Mouse (Mus musculus): ENCODE measurements around the gene Mgat5. TPM values are rescaled to one million over a fixed set of nuclear protein-coding genes. Genes with fewer than 3 reads are reported as not detected.

The Mgat5 gene
- total RNA-seq, 2 experiments from 2014 or later = 2.1 to 2.5 TPM

GRCm38 (mm10) chr1:127363638-127364037 is 158.8 kb downstream of the Mgat5 start:
- no peak for DNase-seq
- intact Hi-C loops (cut with DNase I; ENCODE audit: low total_unique reads) = no loop called here

GRCm38 (mm10) chr1:127365706-127366105 is 160.9 kb downstream of the Mgat5 start:
- intact Hi-C loops (cut with DNase I; ENCODE audit: low total_unique reads) = no loop called here
- DNase-seq = no peak

- no peak for DNase-seq
- intact Hi-C loops (cut with DNase I; ENCODE audit: low total_unique reads) = no loop called here
Observed at GRCm38 (mm10) chr1:127366111-127366510, 161.3 kb downstream of the Mgat5 start.

- DNase-seq = no peak
- intact Hi-C loops (cut with DNase I; ENCODE audit: low total_unique reads) = no loop called here
Observed at GRCm38 (mm10) chr1:127368513-127368912, 163.7 kb downstream of the Mgat5 start.

GRCm38 (mm10) chr1:127369538-127369937 is 164.7 kb downstream of the Mgat5 start:
- DNase-seq = no peak

GRCm38 (mm10) chr1:127372096-127372495 is 167.3 kb downstream of the Mgat5 start:
- DNase-seq = no peak
- intact Hi-C loops (cut with DNase I; ENCODE audit: low total_unique reads) = no loop called here

More at GRCm38 (mm10) chr1:127369538-127369937, 164.7 kb downstream of the Mgat5 start:
- intact Hi-C loops (cut with DNase I; ENCODE audit: low total_unique reads) = no loop called here

GRCm38 (mm10) chr1:127373559-127373958 is 168.7 kb downstream of the Mgat5 start:
- no peak for DNase-seq
- intact Hi-C loops (cut with DNase I; ENCODE audit: low total_unique reads) = no loop called here

- intact Hi-C loops (cut with DNase I; ENCODE audit: low total_unique reads) = no loop called here
- DNase-seq = no peak
Observed at GRCm38 (mm10) chr1:127374157-127374556, 169.3 kb downstream of the Mgat5 start.

- intact Hi-C loops (cut with DNase I; ENCODE audit: low total_unique reads) = no loop called here
Observed at GRCm38 (mm10) chr1:127380140-127380539, 175.3 kb downstream of the Mgat5 start.

GRCm38 (mm10) chr1:127380749-127381501 is 176.1 kb downstream of the Mgat5 start:
- DNase-seq = no peak
- intact Hi-C loops (cut with DNase I; ENCODE audit: low total_unique reads) = no loop called here

More at GRCm38 (mm10) chr1:127380140-127380539, 175.3 kb downstream of the Mgat5 start:
- no peak for DNase-seq

- intact Hi-C loops (cut with DNase I; ENCODE audit: low total_unique reads) = no loop called here
- DNase-seq = no peak
Observed at GRCm38 (mm10) chr1:127383071-127383470, 178.3 kb downstream of the Mgat5 start.

- intact Hi-C loops (cut with DNase I; ENCODE audit: low total_unique reads) = no loop called here
Observed at GRCm38 (mm10) chr1:127387226-127387625, 182.4 kb downstream of the Mgat5 start.

GRCm38 (mm10) chr1:127387661-127388060 is 182.8 kb downstream of the Mgat5 start:
- intact Hi-C loops (cut with DNase I; ENCODE audit: low total_unique reads) = no loop called here
- no peak for DNase-seq

More at GRCm38 (mm10) chr1:127387226-127387625, 182.4 kb downstream of the Mgat5 start:
- no peak for DNase-seq

GRCm38 (mm10) chr1:127394716-127395115 is 189.9 kb downstream of the Mgat5 start:
- DNase-seq = no peak
- intact Hi-C loops (cut with DNase I; ENCODE audit: low total_unique reads) = no loop called here

GRCm38 (mm10) chr1:127395724-127396123 is 190.9 kb downstream of the Mgat5 start:
- DNase-seq = no peak
- intact Hi-C loops (cut with DNase I; ENCODE audit: low total_unique reads) = no loop called here

- no peak for DNase-seq
- intact Hi-C loops (cut with DNase I; ENCODE audit: low total_unique reads) = no loop called here
Observed at GRCm38 (mm10) chr1:127396569-127397349, 191.9 kb downstream of the Mgat5 start.

- no peak for DNase-seq
- intact Hi-C loops (cut with DNase I; ENCODE audit: low total_unique reads) = no loop called here
Observed at GRCm38 (mm10) chr1:127397396-127397795, 192.6 kb downstream of the Mgat5 start.

GRCm38 (mm10) chr1:127398186-127398585 is 193.4 kb downstream of the Mgat5 start:
- intact Hi-C loops (cut with DNase I; ENCODE audit: low total_unique reads) = no loop called here

GRCm38 (mm10) chr1:127400198-127400597 is 195.4 kb downstream of the Mgat5 start:
- no peak for DNase-seq
- intact Hi-C loops (cut with DNase I; ENCODE audit: low total_unique reads) = no loop called here

More at GRCm38 (mm10) chr1:127398186-127398585, 193.4 kb downstream of the Mgat5 start:
- DNase-seq = no peak

GRCm38 (mm10) chr1:127400666-127401065 is 195.9 kb downstream of the Mgat5 start:
- intact Hi-C loops (cut with DNase I; ENCODE audit: low total_unique reads) = no loop called here
- DNase-seq = no peak

- intact Hi-C loops (cut with DNase I; ENCODE audit: low total_unique reads) = no loop called here
- no peak for DNase-seq
Observed at GRCm38 (mm10) chr1:127404655-127405054, 199.8 kb downstream of the Mgat5 start.
